Mouse (Mus musculus): ENCODE measurements around the gene Ddc.

Gene Ddc

GRCm38 (mm10) chr11:11781728-11782127 lies 116.2 kb downstream of the Ddc start:
- no peak for DNase-seq (ENCODE audit: low spot score in 2 of 2)

- DNase-seq (ENCODE audit: low spot score in 2 of 2), result no peak
These were observed 119.6 kb downstream of the Ddc start for GRCm38 (mm10) chr11:11778345-11778744.

DNA sequence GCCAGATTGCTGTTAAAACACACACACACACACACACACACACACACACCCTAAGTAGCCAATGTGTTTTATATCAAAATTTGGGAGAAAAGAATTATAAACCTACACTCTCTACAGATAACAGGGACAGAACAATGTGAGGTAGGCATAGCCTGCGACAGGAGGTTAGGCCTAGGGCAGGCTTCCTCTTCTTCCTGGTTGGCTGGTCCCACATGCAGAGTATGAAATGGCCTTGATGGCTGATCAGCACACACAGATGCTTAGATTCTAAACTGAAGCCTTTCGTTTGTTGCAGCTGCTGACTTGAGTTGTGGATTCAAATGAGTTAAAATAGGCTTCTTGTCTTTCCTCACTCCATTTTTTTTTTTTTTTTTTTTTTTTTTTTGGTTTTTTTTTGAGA lies 120.1 kb downstream of the Ddc start:
- DNase-seq (ENCODE audit: low spot score in 2 of 2), result peak in 1 of 2 experiments; percentile 18

DNA sequence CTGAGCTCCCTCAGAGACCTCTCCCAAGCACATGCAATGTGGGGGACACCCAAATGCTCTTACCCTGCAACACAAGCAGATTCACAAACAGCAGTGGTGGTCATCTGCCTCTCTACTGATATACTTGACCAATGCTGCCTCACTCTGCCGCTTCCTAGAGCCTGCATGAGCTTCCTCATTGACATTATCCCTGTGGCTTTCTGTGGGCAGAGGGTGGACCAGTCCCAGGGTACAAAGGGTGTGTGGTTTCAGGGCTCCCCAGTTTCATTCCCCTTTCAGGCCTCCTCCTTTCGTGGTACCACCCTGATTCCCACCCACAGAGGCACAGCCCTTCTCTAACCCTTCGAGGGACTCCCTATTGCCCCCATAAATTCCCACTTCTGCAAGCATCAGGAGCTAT lies 120.7 kb downstream of the Ddc start:
- DNase-seq (ENCODE audit: low spot score in 2 of 2), result no peak

- peak in 1 of 2 experiments; percentile 49 for DNase-seq (ENCODE audit: low spot score in 2 of 2)
These were observed 121.1 kb downstream of the Ddc start for GRCm38 (mm10) chr11:11776822-11777174.

DNA sequence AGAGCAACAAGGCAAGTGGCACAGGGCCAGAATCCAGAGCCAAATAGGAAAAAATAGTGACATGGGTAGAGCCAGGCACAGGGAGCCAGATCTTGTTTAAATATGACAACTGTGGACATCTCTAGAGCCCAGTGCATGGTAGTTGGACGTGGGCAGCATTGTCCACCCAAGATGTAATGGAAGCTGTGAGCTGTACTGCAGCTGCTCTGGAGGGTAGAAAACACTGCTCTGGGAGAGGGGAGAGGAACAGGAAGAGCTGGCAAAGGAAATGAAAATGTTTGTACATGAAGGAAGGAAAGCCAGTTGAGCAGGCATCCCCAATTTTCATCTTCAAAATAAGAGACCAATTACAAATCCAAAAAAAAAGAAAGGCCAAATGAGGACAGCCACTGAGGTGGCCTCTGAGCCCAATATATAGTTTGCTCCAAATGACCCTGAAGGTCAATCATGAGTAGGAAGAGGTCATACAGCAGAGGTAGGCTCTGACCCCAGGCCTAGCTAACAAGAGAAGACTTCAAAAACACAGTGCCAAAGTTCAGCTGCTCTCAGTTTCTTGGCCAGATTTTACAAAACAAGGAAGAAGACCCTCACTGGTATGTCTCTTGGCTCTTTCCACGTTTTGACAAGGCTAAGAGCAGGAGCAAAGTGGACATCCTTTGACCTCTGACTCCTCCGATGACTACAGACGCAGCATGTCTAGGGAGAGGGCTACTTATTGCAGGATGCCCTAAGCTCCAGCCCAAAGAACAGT lies 121.7 kb downstream of the Ddc start:
- no peak for DNase-seq (ENCODE audit: low spot score in 2 of 2)

DNA sequence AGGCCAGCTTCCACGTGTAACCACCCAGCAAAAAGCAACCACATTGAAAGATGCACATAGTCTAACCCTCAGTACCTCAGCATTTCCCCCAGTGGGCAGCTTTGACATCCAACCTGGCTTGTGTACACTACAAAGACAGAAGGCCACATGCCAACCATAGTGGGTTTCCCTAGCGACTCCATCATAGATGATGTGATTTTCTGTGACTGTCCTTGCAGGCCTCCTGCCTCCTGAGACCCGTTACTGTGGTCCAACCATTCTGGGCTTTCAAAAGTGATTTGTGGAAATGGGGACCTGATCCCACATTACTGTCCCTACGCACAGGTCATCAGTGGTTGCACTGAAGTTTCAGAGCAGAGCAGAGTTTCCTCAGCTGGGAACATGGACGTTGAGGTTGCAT lies 123.1 kb downstream of the Ddc start:
- DNase-seq (ENCODE audit: low spot score in 2 of 2), result no peak

- DNase-seq (ENCODE audit: low spot score in 2 of 2), result no peak
These were observed 123.6 kb downstream of the Ddc start for GRCm38 (mm10) chr11:11774384-11774783.

DNA sequence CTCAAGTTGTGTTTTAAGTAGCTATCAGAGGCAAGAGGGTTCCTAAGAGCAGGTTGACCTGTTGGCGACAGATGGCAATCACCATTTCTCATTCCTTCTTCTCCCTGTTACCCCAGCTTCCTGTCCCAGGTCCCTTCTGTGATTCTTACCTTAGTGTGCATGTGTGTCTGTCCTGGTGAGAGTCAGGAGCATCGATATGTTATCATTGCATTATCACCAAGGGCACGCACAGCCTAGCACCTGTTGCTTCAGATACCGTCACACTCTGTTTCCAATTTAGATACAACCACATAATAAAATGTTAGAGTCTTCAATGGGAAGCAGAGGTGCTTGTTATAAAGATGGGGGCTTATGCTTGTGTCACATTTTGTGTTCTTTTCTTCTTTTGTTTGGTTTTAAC lies 125.7 kb downstream of the Ddc start:
- DNase-seq (ENCODE audit: low spot score in 2 of 2), result no peak

- no peak for DNase-seq (ENCODE audit: low spot score in 2 of 2)
These were observed 127.3 kb downstream of the Ddc start for GRCm38 (mm10) chr11:11770691-11771090.

DNA sequence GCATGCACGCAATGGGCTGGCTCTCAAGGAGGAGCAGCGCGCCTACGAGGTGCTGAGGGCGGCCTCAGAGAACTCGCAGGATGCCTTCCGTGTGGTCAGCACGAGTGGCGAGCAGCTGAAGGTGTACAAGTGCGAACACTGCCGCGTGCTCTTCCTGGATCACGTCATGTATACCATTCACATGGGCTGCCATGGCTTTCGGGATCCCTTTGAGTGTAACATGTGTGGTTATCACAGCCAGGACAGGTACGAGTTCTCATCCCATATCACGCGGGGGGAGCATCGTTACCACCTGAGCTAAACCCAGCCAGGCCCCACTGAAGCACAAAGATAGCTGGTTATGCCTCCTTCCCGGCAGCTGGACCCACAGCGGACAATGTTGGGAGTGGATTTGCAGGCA lies 128.7 kb downstream of the Ddc start:
- no peak for DNase-seq (ENCODE audit: low spot score in 2 of 2)

GRCm38 (mm10) chr11:11768057-11768456 lies 129.9 kb downstream of the Ddc start:
- DNase-seq (ENCODE audit: low spot score in 2 of 2), result no peak

- no peak for DNase-seq (ENCODE audit: low spot score in 2 of 2)
These were observed 131.2 kb downstream of the Ddc start for GRCm38 (mm10) chr11:11766736-11767135.

DNA sequence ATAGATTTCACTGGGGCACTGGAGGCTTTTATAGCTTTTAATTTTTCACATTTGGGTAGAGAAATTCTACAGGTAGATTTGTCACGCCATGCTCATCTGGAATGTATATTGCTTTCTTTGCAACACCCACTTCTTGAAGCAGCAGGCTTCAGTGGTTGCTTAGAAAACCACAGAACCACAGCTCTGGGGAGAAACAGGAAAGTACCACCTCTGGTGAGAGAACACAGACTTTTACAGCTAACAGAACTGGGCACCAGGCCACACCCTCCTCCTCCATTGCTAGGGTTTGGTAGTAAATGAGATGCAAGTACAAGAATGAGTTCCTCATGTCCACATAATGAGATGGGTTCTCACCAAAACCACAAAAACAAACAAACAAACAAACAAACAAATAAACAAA lies 131.8 kb downstream of the Ddc start:
- DNase-seq (ENCODE audit: low spot score in 2 of 2), result peak; percentile 85

- no peak for DNase-seq (ENCODE audit: low spot score in 2 of 2)
These were observed 132.5 kb downstream of the Ddc start for GRCm38 (mm10) chr11:11765414-11765813.
